Mouse (Mus musculus) lung, postnatal 10 days (tissue): ENCODE measurements around the gene Naa10.

ENCODE experiments used
- DNase-seq: peaks from one replicate; pipeline ENCODE4 v3.0.0; 2021

Naa10 gene

DNA sequence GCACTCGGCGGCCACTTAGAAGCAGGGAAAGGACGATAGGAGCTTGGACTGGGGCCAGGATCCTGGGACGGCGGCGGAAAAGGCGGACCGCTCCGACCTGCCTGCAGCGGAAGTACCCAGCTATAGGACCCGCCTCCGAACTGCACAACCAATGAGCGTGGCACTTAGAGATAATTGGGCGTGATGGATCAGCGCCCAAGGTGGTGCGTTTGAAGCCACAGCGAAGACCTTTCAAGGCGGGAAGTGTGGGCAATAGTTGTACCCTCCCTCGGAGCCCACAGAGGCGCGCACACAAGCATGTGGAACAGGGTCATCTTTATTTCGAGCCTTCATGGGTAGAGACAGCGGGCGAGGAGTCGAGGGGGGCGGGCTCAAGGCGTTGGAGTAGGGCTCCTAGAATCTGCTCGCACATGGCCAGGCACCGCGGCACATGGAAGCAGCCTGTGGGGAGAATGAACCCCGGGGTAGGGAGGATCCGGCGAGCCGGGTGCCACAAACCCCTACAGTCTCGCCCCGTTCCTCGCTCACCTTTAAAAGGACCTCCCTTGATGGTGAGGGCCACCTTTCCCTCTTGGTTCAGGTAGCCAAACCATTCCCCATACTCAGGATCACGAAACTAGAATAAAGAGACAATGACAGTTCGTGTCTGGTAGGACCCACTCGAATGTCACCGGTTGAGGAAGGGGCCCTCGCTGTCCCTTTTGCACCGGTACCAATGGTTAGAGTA, at the start of gene Naa10, which contains the start of gene Arhgap4:
Gene Naa10 (minus strand): TSS at position 122 of the 727 bp plus-strand sequence.
Gene Arhgap4 (minus strand): TSS at position 48 of the 727 bp plus-strand sequence.
- peak; percentile 93 for DNase-seq

- DNase-seq = no peak
Measured at GRCm38 (mm10) chrX:73970781-73971180, 49.0 kb upstream of the Naa10 start.

- no peak for DNase-seq
Measured at GRCm38 (mm10) chrX:73969729-73970128, 48.0 kb upstream of the Naa10 start.

DNA sequence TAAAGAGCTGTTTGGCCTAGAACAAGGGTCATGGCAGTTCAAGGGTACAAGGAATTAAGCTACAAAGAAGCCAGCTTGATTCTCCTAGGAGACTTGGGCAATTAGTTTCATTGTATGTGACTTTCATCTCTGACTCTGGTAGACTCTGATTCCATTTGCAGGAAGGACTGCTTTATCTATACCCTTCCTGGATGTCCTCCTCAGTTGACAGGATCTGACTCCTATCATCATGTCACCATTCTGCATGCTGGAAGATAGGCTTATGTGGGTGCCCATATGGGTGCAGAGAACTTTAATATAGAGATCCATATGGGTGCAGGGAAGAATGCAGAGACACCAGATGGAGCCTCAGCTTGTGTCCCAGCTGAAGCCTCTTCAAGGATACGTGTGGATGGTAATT, 47.4 kb upstream of the Naa10 start:
- DNase-seq = no peak

- peak; percentile 93 for DNase-seq
Measured at GRCm38 (mm10) chrX:73967177-73968075, 45.7 kb upstream of the Naa10 start.

DNA sequence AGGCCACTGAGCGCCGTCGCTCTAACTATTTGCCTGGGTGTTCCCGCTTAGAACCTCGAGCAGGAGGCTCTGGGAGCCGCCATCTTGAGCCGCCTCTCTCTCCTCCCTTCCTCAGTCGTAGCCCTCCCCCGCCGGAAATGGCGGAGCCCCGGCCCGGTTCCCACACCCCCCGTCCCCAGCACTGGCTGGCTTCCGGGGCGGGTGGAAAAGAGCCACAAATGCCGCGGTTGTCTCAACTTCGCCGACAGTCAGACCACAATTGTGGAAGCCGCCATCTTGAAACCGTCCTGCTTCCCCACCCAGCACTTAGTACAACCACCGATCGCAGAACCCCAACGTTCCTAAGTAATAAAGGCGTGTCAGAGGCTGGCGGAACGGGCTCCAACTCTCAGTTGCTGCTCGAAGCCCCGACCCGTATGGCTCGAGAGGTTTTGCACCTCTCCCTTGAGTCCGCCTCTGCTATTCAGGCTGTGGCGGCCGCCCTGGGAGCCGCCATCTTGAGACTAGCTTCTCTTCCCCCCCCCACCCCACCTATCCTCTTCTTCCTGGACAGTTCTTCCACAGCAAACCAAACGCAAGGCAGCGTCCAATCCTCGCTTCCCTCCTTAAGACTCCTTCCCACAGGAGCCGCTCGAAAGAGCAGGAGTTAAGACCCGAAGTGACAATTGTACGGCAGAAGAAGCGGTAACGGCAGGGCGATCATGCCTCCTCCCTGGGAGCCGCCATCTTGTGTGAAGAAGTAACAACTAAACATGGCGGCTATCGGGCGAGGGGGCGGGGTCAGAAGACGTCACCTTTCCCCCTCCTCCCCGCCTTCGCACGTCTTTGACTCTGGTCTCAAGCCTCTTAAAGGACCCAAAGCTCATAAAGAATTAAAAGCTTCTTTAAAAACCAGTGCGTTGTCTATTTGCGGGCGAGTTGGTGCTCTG, 44.8 kb upstream of the Naa10 start, which contains the start of gene Hcfc1:
Gene Hcfc1 (minus strand): TSS at position 110 of the 929 bp plus-strand sequence.
- peak; percentile 93 for DNase-seq

DNA sequence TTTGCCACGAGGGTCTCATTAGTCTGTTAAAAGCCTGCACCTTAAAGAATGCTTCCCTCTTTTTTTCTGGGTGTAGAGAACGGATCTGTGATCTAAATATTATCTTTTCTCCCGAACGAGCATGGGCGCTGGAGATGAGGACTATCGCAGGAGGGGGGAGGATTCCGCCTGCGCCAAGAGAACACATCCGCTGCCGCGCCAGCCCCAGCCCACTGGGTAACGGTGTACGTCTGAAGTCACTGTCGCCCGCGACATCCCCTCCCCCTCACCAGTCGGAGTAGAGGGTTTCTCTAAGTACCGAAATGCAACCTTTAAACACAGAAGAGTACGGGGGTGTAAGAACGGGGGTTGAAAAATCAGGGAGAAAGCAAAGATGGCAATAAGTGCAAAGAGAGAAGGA, 43.6 kb upstream of the Naa10 start:
- peak; percentile 58 for DNase-seq

- DNase-seq = peak; percentile 41
Measured at GRCm38 (mm10) chrX:73964363-73964762, 42.6 kb upstream of the Naa10 start.

DNA sequence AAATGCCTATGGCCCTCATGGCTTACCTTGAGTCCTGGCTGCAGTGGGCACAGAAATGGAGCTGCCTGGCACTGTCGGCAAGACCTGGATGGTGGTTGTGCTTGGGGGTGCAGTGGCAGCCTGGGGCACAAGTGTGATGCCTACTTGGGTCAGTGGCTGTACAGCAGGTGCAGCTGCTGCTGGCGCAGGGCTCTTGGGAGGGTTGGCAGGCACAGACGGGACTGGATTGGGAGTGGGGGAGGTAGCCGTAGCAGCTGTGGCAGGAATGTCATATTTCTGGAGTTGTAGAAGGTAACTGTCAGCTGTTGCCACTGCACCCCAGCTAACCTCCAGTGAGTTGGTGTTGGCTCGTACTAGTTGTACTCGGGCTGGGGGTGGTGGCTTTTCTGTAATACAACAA, 33.2 kb upstream of the Naa10 start:
- no peak for DNase-seq

- no peak for DNase-seq
Measured at GRCm38 (mm10) chrX:73952603-73953002, 30.9 kb upstream of the Naa10 start.

DNA sequence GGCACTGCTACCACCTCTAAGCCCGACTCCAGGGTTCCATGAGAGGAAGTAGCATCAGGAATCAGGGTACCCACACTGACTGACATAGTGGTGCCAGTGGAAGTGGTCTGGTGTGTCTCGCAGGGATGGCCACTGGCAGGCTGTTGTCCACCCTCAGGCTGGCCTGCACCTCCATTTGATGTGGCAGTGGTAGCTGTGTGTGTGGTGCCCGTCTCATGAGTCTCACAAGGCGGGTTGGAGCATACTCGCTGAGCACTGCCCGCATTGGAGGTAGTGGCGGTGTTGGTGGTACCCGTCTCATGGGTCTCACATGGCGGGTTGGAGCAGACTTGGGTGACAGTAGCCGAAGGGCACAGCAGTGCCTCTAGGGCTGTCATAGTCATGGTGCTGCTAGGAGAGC, 27.6 kb upstream of the Naa10 start:
- no peak for DNase-seq

DNA sequence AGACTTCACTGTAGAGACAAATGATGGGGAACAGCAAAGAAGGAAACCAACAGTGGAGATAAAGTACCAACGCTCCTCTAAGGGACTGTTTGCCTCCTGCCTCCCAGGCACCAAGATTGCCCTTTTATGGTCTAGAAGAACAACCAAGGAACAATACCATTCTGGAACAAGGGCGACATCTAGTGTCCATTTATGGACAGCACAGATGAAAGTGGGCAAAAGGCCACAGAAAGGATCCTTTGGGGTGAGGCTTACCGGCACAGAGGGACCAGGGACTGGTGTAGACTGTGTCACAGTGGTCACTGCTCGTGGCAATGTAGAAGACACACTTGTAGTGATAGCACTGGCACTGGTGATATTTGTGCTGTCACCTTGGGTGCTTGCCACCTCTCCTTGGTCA, 26.9 kb upstream of the Naa10 start:
- peak; percentile 75 for DNase-seq

DNA sequence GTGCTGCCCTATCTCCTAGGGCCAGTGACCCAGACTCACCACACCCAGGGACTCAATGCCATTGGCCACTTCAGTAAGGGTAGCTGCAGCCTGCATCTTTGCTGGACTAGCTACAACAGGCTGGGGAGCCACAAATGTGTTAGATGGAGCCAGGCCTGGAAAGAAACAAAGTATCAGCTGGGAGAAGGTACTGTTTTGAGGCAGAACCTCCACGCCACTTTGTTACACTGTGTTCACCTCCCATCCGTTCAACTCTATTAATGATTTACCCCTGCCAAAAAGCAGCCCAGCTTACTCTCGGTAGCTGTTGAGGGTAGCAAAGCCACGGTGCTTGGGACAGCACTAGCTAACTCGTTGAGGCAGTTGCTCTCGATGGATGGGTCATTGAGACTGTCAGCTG, 25.2 kb upstream of the Naa10 start:
- no peak for DNase-seq

GRCm38 (mm10) chrX:73942294-73942693, 20.6 kb upstream of the Naa10 start:
- no peak for DNase-seq

GRCm38 (mm10) chrX:73941860-73942259, 20.1 kb upstream of the Naa10 start:
- no peak for DNase-seq

GRCm38 (mm10) chrX:73931871-73932270, 10.1 kb upstream of the Naa10 start:
- no peak for DNase-seq

GRCm38 (mm10) chrX:73930402-73931062, 8.8 kb upstream of the Naa10 start, which contains the start of gene Renbp:
Renbp (minus strand) TSS chrX:73930850.
- DNase-seq = peak; percentile 89

- no peak for DNase-seq
Measured at GRCm38 (mm10) chrX:73922550-73922882, 772 bp upstream of the Naa10 start.

- DNase-seq = no peak
Measured at GRCm38 (mm10) chrX:73921285-73921822, 390 bp downstream of the Naa10 start.

GRCm38 (mm10) chrX:73918631-73919030, 3.1 kb downstream of the Naa10 start:
- DNase-seq = no peak

- no peak for DNase-seq
Measured at GRCm38 (mm10) chrX:73916945-73917344, 4.8 kb downstream of the Naa10 start.
